Mouse (Mus musculus): ENCODE results near the gene Wdpcp.

Gene Wdpcp

DNA sequence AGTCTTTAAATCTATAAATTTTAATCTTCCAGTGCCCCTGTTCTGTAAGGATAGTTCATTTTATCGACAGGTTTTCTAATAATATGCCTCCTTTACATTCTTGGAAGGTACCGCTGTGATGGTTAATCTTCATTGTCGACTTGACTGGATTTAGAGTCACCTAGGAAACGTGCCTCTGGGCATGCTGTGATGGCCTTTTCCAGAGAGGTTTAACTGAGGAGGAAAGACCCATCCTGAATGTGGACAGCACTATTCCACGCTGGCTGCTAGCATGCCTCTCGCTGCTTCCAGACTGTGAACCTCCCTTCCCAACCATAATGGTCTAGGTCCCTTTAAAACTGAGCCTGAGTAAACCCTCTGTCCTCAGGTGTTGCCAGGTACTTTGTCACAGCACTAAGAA, 163.2 kb downstream of the Wdpcp start:
- no peak for DNase-seq (ENCODE audit: low spot score in 2 of 2)

DNA sequence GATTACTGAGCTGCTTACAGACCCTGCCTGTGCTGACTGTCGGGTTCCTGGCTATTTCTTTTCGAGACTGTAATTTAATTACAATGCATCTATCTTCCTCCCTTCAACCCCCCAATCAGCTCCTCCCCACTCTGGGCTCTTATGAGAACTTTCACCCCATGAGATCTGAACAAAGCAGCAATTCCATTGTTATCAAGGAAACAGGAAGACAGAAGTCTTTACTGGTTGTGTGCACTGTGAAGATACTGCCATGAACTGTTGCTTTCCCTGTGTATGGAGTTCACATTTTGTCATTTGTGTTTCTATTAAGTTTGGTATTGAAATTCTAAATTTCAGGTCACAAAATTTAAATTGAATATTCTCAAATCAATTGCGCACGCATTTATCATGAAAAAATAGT, 177.5 kb downstream of the Wdpcp start:
- no peak for DNase-seq (ENCODE audit: low spot score in 2 of 2)

DNA sequence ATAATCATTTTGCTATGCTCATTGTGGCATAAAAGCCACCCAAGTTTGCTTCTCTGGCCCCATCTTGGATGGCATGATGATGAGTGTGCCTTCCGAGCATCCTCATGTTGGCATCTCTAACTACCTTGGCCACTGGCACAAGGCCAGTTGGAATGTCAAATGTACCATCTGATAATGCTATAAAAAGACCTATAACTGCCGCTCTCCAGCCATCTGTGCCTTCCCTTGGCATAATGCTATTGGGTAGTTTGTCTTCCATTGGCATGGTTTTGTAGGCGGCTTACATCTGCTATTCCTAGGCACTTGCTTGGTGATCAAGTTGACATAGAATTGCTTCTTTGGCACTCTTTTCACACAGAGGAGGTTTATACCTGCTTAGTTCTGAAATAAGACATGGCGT, 191.2 kb downstream of the Wdpcp start:
- DNase-seq (ENCODE audit: low spot score in 2 of 2) = no peak

DNA sequence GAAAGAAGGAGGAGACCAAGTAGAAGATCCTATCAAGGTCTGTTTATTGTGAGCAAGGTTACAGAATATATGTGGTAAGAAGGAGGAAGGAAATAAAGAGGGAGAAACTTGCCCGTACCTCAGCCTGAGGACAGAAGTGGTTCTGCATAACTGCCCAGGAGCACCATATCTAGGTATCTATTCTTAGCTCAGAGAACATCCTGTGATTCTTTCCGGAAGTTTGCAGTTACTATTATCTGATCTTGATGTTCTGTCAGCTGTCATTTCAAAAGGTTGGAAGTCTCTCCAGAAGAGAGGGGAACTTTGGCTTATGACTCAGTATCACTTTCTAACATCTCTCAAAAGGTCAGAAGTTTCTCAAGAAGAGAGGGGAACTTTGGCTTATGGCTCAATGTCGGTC, 216.8 kb downstream of the Wdpcp start:
- no peak for DNase-seq (ENCODE audit: low spot score in 2 of 2)

DNA sequence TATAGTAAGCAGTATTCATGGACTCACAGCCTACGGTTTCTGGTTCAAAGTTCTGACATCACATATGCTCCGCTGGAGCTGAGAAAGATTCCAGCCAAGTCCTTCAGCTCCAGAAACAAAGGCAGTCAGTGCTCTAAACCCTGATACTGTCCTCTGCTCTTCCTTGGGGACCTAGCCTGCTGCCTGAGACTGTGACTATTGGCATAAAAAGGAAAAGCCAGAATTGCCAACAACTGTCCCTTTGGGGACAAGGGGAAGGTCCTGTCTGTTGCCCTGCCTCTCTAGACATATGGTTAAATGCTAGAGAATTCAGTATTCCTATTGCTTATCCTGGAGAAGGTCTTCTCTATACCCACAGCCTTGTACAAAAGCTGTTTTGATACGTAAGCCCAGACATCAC, 252.9 kb downstream of the Wdpcp start:
- DNase-seq (ENCODE audit: low spot score in 2 of 2) = no peak

DNA sequence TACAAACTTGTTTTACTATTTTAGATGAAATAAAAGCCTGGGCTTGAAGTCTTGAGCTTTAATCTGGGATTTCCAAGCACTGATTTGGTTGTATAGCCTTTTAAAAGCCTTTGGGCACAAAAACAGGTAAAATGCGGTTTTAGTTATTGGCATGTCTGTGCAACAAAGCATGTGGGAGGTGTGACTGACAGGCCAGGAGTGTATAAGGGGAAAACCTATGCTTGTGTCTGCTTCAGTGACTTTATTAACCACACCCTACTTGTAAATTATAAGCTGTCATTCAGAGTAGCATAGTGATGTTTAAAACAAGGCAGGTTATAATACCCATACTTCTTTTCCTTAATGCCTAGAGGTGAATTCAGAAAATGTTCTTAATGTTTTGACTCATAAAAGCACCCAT, 254.5 kb downstream of the Wdpcp start:
- no peak for DNase-seq (ENCODE audit: low spot score in 2 of 2)

DNA sequence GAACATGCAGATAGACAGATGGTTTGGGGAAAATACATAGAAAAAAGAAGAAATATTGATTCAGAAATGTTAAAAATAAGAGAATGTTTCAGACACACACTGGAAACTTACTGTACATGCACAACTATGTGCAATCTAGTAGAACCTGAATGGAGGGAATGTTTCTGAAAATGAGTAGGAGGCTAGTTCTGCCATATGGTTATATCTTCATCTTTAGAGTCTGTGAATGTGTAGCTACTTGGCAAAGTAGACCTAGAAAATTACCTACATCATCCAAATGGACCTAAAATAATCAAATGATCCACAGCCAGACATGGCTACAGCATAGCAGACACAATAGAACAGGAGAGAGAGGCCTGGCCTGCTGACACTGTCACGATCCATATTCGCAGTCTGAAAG, 275.0 kb downstream of the Wdpcp start:
- DNase-seq (ENCODE audit: low spot score in 2 of 2) = no peak

DNA sequence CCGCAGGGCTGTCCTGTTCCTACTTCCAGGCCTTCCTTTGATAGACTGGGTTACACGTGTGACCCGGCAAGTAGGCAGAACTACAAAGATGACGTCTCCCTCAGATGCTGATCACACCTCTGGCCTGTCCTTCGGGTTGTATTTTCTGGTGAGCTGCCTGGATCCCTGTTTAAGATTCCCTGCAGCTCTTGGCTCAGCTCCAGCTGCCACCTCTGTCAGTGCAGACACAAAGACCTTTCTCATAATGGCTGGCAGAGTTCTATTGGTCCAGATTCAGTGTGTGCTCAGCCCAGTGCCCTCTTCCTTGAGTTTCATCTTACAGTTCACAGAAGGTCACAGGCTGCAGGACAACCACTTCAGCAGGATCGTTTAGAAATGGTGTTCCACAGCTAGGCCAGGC, 292.0 kb downstream of the Wdpcp start:
- no peak for DNase-seq (ENCODE audit: low spot score in 2 of 2)

DNA sequence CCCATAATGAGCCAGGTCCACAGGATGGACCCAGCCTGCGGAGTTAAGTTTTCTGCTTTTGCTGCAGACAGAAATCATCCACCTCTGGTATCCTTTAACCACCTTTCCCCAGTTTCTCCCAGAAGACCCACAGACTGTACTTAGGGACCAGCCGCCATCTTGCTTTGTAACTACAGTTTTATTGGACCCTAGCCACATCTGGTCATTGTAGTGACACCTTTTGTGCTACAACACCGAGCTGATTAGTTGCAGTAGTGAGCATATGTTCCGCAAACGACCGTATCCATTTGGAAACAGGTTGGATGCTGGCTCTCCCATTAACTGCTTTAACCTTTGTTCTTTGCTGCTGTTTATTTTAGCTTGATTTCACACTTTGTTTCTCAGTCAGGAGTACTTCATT, 292.5 kb downstream of the Wdpcp start:
- DNase-seq (ENCODE audit: low spot score in 2 of 2) = no peak

DNA sequence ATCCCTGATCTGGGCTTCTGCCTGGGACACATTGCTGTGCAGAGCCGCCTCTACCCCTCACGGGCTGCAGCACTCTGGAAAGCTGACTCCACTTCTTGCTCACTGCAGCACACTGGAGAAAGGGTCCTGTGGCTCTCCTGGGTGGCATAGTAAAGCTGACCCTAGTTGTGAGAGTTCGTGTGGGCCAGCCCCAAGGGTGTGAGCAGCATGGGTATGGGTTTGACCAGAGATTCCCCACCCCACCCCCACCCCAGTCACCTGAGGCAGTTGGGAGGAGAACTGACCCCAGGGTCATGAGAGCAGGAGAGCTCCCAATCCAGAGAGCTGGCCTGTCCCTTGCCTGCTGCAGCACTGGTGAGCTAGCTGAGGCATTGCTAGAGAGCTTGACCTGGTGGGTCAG, 296.6 kb downstream of the Wdpcp start:
- no peak for DNase-seq (ENCODE audit: low spot score in 2 of 2)

DNA sequence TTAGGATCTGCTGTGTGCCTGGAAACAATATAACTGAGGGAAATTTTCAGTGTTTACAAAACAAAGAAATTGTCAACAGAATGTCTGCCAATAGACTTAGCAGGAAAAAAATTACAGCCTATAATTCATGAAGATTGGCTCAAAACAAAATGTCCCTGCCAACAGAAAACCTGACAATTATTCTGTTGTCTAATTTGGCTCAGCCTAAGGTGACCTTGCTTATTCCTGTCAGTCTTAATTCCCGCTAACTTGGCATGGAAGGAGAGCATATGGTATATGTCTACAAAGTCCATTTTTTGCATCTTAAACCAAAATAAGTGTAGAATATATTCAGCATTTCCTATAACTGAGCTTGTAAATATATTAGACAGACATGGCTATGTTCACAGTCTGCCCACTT, 298.8 kb downstream of the Wdpcp start:
- no peak for DNase-seq (ENCODE audit: low spot score in 2 of 2)

DNA sequence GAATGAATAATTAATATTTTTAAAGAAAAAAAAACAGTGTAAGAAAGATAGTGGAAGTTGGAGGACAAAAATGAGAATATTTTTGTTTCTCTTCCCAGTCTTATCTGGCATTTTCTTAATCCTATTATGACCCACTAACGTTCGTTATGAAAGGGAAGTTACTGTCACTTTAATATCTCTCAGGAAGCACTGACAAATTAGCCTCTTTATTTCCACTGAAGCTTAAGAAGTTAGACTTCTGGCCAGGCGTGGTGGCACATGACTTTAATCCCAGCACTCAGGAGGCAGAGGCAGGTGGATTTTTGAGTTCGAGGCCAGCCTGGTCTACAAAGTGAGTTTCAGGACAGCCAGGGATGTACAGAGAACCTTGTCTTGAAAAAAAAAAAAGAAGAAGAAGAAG, 299.7 kb downstream of the Wdpcp start:
- no peak for DNase-seq (ENCODE audit: low spot score in 2 of 2)

DNA sequence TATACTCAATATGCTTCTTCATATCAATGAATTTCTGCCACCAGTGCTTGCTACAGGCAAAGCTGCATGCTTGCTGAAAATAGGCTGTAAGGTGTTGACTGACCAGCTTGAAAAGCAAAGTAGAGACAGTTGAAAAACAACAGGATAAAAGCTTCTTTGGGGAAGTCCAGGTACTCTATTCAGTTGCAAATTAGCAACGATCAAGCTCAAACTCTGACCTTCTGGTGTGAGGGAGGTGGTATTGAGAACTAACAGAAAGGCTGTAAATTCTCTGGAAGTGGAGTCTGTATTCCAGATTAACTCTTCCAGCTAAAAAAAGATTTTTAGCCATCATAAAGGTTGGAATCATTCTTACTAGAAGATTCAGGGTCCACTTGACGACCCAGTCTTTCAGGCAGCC, 303.0 kb downstream of the Wdpcp start:
- DNase-seq (ENCODE audit: low spot score in 2 of 2) = no peak

DNA sequence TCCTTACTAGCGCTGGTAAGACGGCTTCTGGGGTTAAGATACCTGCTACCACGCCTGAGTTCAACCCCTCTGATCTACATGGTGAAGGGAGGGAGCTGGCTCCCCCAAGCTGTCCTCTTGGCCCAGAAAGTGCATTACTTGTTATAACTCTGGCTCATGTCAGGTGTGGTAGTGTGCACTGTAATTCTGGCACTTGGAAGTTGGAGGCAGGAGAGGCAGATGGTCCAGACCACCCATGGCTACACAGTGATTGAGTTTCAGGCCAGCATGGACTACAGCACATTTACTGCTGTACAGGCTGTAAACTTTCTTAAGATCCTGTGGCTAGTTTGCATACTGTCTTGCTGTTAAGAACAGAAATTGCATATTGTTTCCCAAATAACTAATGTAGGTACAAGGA, 322.7 kb downstream of the Wdpcp start:
- DNase-seq (ENCODE audit: low spot score in 2 of 2) = no peak

DNA sequence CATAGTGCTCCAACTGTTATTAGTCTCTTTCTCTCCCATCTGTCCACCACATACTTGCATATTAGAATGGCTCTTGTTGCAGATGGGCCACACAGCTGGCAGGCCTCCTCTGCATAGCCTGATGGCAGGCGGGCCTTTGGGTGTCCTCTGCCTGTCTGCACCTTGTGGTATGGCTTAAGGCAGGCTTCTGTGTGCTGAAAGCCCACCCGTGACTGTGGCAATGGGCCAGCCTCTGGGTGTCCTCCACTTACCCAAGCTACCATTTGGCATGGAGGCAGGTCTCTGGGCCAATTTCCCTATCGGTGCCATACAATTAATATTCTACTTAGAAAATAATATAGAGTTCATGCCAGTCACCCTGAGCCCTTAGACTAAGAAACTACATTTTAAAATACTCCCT, 350.5 kb downstream of the Wdpcp start:
- no peak for DNase-seq (ENCODE audit: low spot score in 2 of 2)
